In the genomic region with DNA sequence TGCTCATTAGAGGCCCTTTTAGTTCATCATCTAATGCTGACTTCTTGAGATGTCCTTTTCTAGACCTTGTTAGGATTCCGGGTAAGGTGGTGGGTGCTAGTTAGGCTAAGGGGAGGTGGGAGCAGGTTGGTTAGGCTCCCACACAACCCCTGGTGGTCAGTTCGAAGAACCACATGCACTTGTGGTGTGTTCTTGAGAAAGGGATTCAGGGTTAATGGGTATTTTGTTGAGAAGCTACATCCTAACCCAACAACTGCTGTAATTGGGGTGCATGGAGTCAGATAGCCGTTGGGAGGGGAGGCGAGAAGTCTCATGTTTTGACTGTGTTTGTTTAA, we compare ENCODE assay signal across 10 mouse cellular contexts. TPM values are rescaled to one million over a fixed set of nuclear protein-coding genes. Genes with fewer than 3 reads are reported as not detected.
DNase-seq lines count a peak whose midpoint lies in the region; ATAC-seq and TF ChIP-seq lines count a peak whose summit lies in the region.
"Had no signal": no experiment of that assay in that cellular context is flagged by ENCODE, and none has a peak within 500 bp of the region (broad histone marks: within the 10 kb centered on the region; RNA-seq: fewer than 3 reads in every experiment).

No protein-coding gene starts in this region.

- H3K9me3 ChIP-seq in hindbrain, postnatal 0 days (ENCODE audit: low read length), result no peaks in the 10 kb centered on the region
- no peaks in the 10 kb centered on the region for H3K9me3 ChIP-seq in hindbrain, embryonic 10.5 days
- H3K9me3 ChIP-seq: liver, embryonic 13.5 days had no signal

- H3K36me3 ChIP-seq in hindbrain, postnatal 0 days (ENCODE audit: insufficient read depth, low read length), result peaks cover 12% of the 10 kb centered on the region; the same call in 1 of the 2 replicates
- H3K36me3 ChIP-seq in hindbrain, embryonic 10.5 days, result peaks cover 96% of the 10 kb centered on the region

- H3K4me1 ChIP-seq in hindbrain, postnatal 0 days (ENCODE audit: insufficient read depth, low read length), result no peaks in the 10 kb centered on the region
- H3K4me1 ChIP-seq in hindbrain, embryonic 10.5 days (replicated peaks), result peaks cover 7% of the 10 kb centered on the region
- H3K4me1 ChIP-seq: liver, embryonic 13.5 days had no signal

- H3K4me3 ChIP-seq in hindbrain, postnatal 0 days (ENCODE audit: low read length), result no peak overlapping the region
- H3K4me3 ChIP-seq in hindbrain, embryonic 10.5 days, result no peak overlapping the region
- H3K4me3 ChIP-seq: liver, embryonic 13.5 days had no signal

- TF ChIP-seq CTCF in hindbrain, postnatal 0 days (IDR thresholded peaks at IDR 0.05; ENCODE audit: low read depth), result peak; percentile 57

- H3K27me3 ChIP-seq in hindbrain, postnatal 0 days (ENCODE audit: insufficient read depth, low read length), result no peaks in the 10 kb centered on the region
- H3K27me3 ChIP-seq in hindbrain, embryonic 10.5 days (ENCODE audit: insufficient read depth, poor library complexity, severe bottlenecking), result no peaks in the 10 kb centered on the region
- H3K27me3 ChIP-seq: liver, embryonic 13.5 days had no signal

- no peak overlapping the region for H3K27ac ChIP-seq in hindbrain, postnatal 0 days
- no peak overlapping the region for H3K27ac ChIP-seq in hindbrain, embryonic 10.5 days
- H3K27ac ChIP-seq: liver, embryonic 13.5 days had no signal

- no peak for DNase-seq in hindbrain, postnatal 0 days (ENCODE audit: low spot score)
- DNase-seq in hindbrain, embryonic 10.5 days (ENCODE audit: low spot score), result no peak
- peak; percentile 25 for DNase-seq in thymus, postnatal 14 days
- no peak for DNase-seq in thymus, postnatal 36 days
- no peak for DNase-seq in frontal cortex, postnatal 25 days (ENCODE audit: low spot score in 2 of 2)
- DNase-seq in yolk sac, embryonic 10.5 days (ENCODE audit: low spot score), result no peak
- DNase-seq: cerebellum, postnatal 36 days; layer of hippocampus, postnatal 36 days; liver, embryonic 13.5 days had no signal

- no peak overlapping the region for H3K9ac ChIP-seq in hindbrain, postnatal 0 days (replicated peaks; ENCODE audit: low read length)
- H3K9ac ChIP-seq: liver, embryonic 13.5 days had no signal

- H3K4me2 ChIP-seq in hindbrain, postnatal 0 days (ENCODE audit: low read depth, low read length), result no peak overlapping the region
- H3K4me2 ChIP-seq: liver, embryonic 13.5 days had no signal

- WGBS in hindbrain, postnatal 0 days, result 84% methylated on average over 4 of the region's 4 CpGs
- 87% methylated on average over 4 of the region's 4 CpGs for WGBS in hindbrain, embryonic 10.5 days

- 0 out of 2 replicates have a peak, but pooled peaks have one; percentile 2 for ATAC-seq in hindbrain, postnatal 0 days
- peak; percentile 27 for ATAC-seq in inflammation-experienced regulatory T-cells, adult 6 months

RNA-seq across cellular contexts. Expression of gene Jade1, which starts 50.8 kb away (rescaled TPM):
- total RNA-seq in hindbrain, postnatal 0 days (2014; rRNA removed), result 19.1 and 33.4 TPM in 2 replicates
- polyA plus RNA-seq in hindbrain, postnatal 0 days (2015; fragmentation: Nextera tagmentation; extraction: Ambion mirVana), result 18.0 and 18.7 TPM in 2 replicates
- polyA plus RNA-seq in hindbrain, embryonic 10.5 days (2016; fragmentation: Nextera tagmentation; extraction: Ambion mirVana), result 12.2 and 19.1 TPM in 2 replicates
- polyA plus RNA-seq in inflammation-experienced regulatory T-cells, adult 6 months (2017; shearing (Covaris generic)), result 10 to 100 TPM in 2 of 3 experiments, 1 to 10 TPM in 1; 5.1 to 10.7 (median 10.3) TPM
